Mouse (Mus musculus) mesoderm, embryonic 11.5 days (tissue): ENCODE measurements around the gene Rab25.

ENCODE experiments used
- DNase-seq: peaks from one replicate; pipeline ENCODE4 v3.0.0-alpha.2; 2012; ENCODE audit warnings: low read depth, low spot score

Rab25 gene

GRCm38 (mm10) chr3:88526157-88527131 is 21.7 kb downstream of the Rab25 start:
- peak; percentile 93 for DNase-seq

GRCm38 (mm10) chr3:88525021-88525420 is 23.1 kb downstream of the Rab25 start:
- no peak for DNase-seq

- DNase-seq: no peak
These were observed 25.1 kb downstream of the Rab25 start for GRCm38 (mm10) chr3:88523027-88523426.

- DNase-seq: peak; percentile 77
These were observed 26.2 kb downstream of the Rab25 start for GRCm38 (mm10) chr3:88521803-88522331.

GRCm38 (mm10) chr3:88521156-88521555 is 26.9 kb downstream of the Rab25 start:
- no peak for DNase-seq

GRCm38 (mm10) chr3:88520078-88520477 is 28.0 kb downstream of the Rab25 start:
- DNase-seq: no peak

- no peak for DNase-seq
These were observed 29.7 kb downstream of the Rab25 start for GRCm38 (mm10) chr3:88518411-88518810.

GRCm38 (mm10) chr3:88516407-88516806 is 31.7 kb downstream of the Rab25 start:
- DNase-seq: no peak

GRCm38 (mm10) chr3:88515095-88515386 is 33.1 kb downstream of the Rab25 start:
- DNase-seq: no peak

- DNase-seq: no peak
These were observed 33.6 kb downstream of the Rab25 start for GRCm38 (mm10) chr3:88514231-88515094.

- no peak for DNase-seq
These were observed 34.5 kb downstream of the Rab25 start for GRCm38 (mm10) chr3:88513546-88514115.

GRCm38 (mm10) chr3:88512896-88513545 is 35.1 kb downstream of the Rab25 start:
- DNase-seq: no peak

- DNase-seq: no peak
These were observed 35.8 kb downstream of the Rab25 start for GRCm38 (mm10) chr3:88512141-88512895.

- no peak for DNase-seq
These were observed 36.5 kb downstream of the Rab25 start for GRCm38 (mm10) chr3:88511559-88511958.

- no peak for DNase-seq
These were observed 37.4 kb downstream of the Rab25 start for GRCm38 (mm10) chr3:88510421-88511289.

- DNase-seq: peak; percentile 96
These were observed 38.2 kb downstream of the Rab25 start, which contains the start of gene Lmna for GRCm38 (mm10) chr3:88509692-88510420. TSS of gene Lmna (minus strand) at chr3:88509956.

GRCm38 (mm10) chr3:88509250-88509649 is 38.9 kb downstream of the Rab25 start:
- no peak for DNase-seq

GRCm38 (mm10) chr3:88505765-88506164 is 42.3 kb downstream of the Rab25 start:
- DNase-seq: no peak

- DNase-seq: no peak
These were observed 43.0 kb downstream of the Rab25 start for GRCm38 (mm10) chr3:88505081-88505480.
